Mouse (Mus musculus): ENCODE results near the gene Elf4. TPM values are rescaled to one million over a fixed set of nuclear protein-coding genes. Genes with fewer than 3 reads are reported as not detected.
A peak's percentile ranks its signal among the peaks of the same experiment; 100 is the strongest.

Elf4 gene
- total and polyA plus RNA-seq, 3 experiments: 1.4 to 12.4 (median 5.3) TPM

GRCm38 (mm10) chrX:48432599-48433526 lies 30.1 kb downstream of the Elf4 start:
- DNase-seq (ENCODE audit: extremely low read depth): no peak
- TF ChIP-seq MYC (IDR thresholded peaks at IDR 0.05; ENCODE audit: low read depth, low read length) (peak; percentile 57; the same call in 1 of the 2 replicates), POLR2A (IDR thresholded peaks at IDR 0.05; ENCODE audit: low read depth, low read length) (0 out of 2 replicates have a peak, but pooled peaks have one; percentile 1), ZNF384 (IDR thresholded peaks at IDR 0.05; ENCODE audit: low read depth, low read length) (no peak), EP300 (IDR thresholded peaks at IDR 0.05; ENCODE audit: low read length) (no peak), USF1 (IDR thresholded peaks at IDR 0.05; ENCODE audit: low read depth, low read length) (no peak), TCF12 (IDR thresholded peaks at IDR 0.05; ENCODE audit: low read depth, low read length) (no peak), MAFK (IDR thresholded peaks at IDR 0.05; ENCODE audit: insufficient replicate concordance, low read length) (peak; percentile 71), MAX (IDR thresholded peaks at IDR 0.05; ENCODE audit: low read length) (peak; percentile 51; the same call in 1 of the 2 replicates), NELFE (IDR thresholded peaks at IDR 0.05; ENCODE audit: low read depth, low read length) (no peak), ZKSCAN1 (IDR thresholded peaks at IDR 0.05; ENCODE audit: borderline replicate concordance, low read depth, low read length) (no peak)
- H3K27ac ChIP-seq (ENCODE audit: insufficient read depth, low read depth): peak overlapping the region; percentile 72
- peak overlapping the region; percentile 28 to 42 (median 33) for H3K4me3 ChIP-seq (replicated peaks in 1 of 3; ENCODE audit: low read depth in 2 of 3, low read length in 2 of 3, poor library complexity in 1 of 3)
- H3K9ac ChIP-seq (ENCODE audit: insufficient read depth, low read depth): peak overlapping the region; percentile 36
- H3K36me3 ChIP-seq (replicated peaks in 1 of 2; ENCODE audit: control insufficient read depth in 1 of 2, insufficient read depth in 1 of 2, low read length in 1 of 2): no peaks in the 10 kb centered on the region
- H3K9me3 ChIP-seq (replicated peaks; ENCODE audit: low read length): no peaks in the 10 kb centered on the region
- H3K79me2 ChIP-seq (replicated peaks; ENCODE audit: control insufficient read depth, extremely low read depth, insufficient read depth, poor library complexity, severe bottlenecking): no peaks in the 10 kb centered on the region; the same call in 1 of the 2 replicates
- H3K4me1 ChIP-seq (ENCODE audit: control insufficient read depth in 1 of 2, insufficient read depth in 2 of 2): peaks cover 34 to 69% of the 10 kb centered on the region in 2 experiments
- in situ Hi-C loops (cut with MboI; ENCODE audit: low pct_ligation_motif_present, low pct_unique_long_range_greater_than_20kb, low sequenced_read_pairs) (no loop called here), dilution Hi-C loops (cut with MboI; ENCODE audit: extremely low pct_ligation_motif_present, extremely low pct_unique_long_range_greater_than_20kb, low sequenced_read_pairs) (no loop called here)
- peak overlapping the region; percentile 23 for H3K4me2 ChIP-seq (ENCODE audit: insufficient read depth, low read depth, poor library complexity, severe bottlenecking)
- no peaks in the 10 kb centered on the region for H3K27me3 ChIP-seq (replicated peaks)

DNA sequence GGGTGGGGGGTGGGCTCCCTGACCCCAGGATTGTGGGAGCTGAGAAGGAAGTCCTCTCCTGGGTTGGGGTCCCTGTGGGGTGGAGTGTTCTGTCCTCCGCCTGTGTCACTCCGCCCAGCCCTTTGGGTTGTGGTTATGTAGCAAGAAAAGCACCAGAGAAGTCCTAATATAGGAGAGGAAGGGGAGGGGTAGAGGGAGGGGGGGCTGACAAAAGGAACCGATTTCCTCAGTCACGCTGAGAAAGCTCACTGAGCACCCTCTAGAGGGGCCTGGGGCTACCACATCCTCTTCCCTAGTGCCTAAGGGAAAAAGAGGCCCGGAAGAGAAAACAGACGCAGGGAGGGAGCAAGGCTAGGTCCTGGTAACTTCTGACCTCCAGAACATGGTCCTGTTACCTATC lies 33.4 kb downstream of the Elf4 start:
- peaks cover 6% of the 10 kb centered on the region for H3K9me3 ChIP-seq (replicated peaks; ENCODE audit: low read length)
- H3K27me3 ChIP-seq (replicated peaks): no peaks in the 10 kb centered on the region
- no peak overlapping the region for H3K4me3 ChIP-seq (replicated peaks in 1 of 3; ENCODE audit: low read depth in 2 of 3, low read length in 2 of 3, poor library complexity in 1 of 3)
- H3K4me1 ChIP-seq (ENCODE audit: control insufficient read depth in 1 of 2, insufficient read depth in 2 of 2): peaks cover 27 to 68% of the 10 kb centered on the region in 2 experiments
- dilution Hi-C loops (cut with MboI; ENCODE audit: extremely low pct_ligation_motif_present, extremely low pct_unique_long_range_greater_than_20kb, low sequenced_read_pairs): no loop called here
- DNase-seq (ENCODE audit: extremely low read depth): no peak
- no peak overlapping the region for H3K27ac ChIP-seq (ENCODE audit: insufficient read depth, low read depth)
- H3K4me2 ChIP-seq (ENCODE audit: insufficient read depth, low read depth, poor library complexity, severe bottlenecking): peak overlapping the region; percentile 22; the same call in 1 of the 2 replicates
- in situ Hi-C loops (cut with MboI; ENCODE audit: low pct_ligation_motif_present, low pct_unique_long_range_greater_than_20kb, low sequenced_read_pairs): loop anchor here (10.0 kb wide), 1 partner anchor 105 kb away; no protein-coding TSS in a partner anchor
- H3K36me3 ChIP-seq (replicated peaks in 1 of 2; ENCODE audit: control insufficient read depth in 1 of 2, insufficient read depth in 1 of 2, low read length in 1 of 2): no peaks in the 10 kb centered on the region
- peaks cover 3% of the 10 kb centered on the region for H3K79me2 ChIP-seq (replicated peaks; ENCODE audit: control insufficient read depth, extremely low read depth, insufficient read depth, poor library complexity, severe bottlenecking)
- H3K9ac ChIP-seq (ENCODE audit: insufficient read depth, low read depth): no peak overlapping the region
- TF ChIP-seq NELFE (IDR thresholded peaks at IDR 0.05; ENCODE audit: low read depth, low read length): no peak
- no peak for TF ChIP-seq TCF12 (IDR thresholded peaks at IDR 0.05; ENCODE audit: low read depth, low read length)
- TF ChIP-seq RAD21 (IDR thresholded peaks at IDR 0.05; ENCODE audit: low read depth, low read length): no peak; the same call in 1 of the 2 replicates
- no peak for TF ChIP-seq MAX (IDR thresholded peaks at IDR 0.05; ENCODE audit: low read length)
- no peak for TF ChIP-seq E2F4 (IDR thresholded peaks at IDR 0.05; ENCODE audit: insufficient replicate concordance, low read depth, low read length)
- peak; percentile 16; the same call in 1 of the 2 replicates for TF ChIP-seq SMC3 (IDR thresholded peaks at IDR 0.05; ENCODE audit: low read depth, low read length)
- 0 out of 2 replicates have a peak, but pooled peaks have one; percentile 9 for TF ChIP-seq ELF1 (IDR thresholded peaks at IDR 0.05; ENCODE audit: low read depth, low read length)
- TF ChIP-seq ZMIZ1 (IDR thresholded peaks at IDR 0.05; ENCODE audit: low read depth, low read length): no peak
- no peak for TF ChIP-seq MEF2A (IDR thresholded peaks at IDR 0.05; ENCODE audit: borderline replicate concordance, low read depth, low read length)
- no peak for TF ChIP-seq KAT2A (IDR thresholded peaks at IDR 0.05; ENCODE audit: insufficient replicate concordance, low read length)
- TF ChIP-seq CTCF (conservative IDR thresholded peaks at IDR 0.05 in 1 of 2, IDR thresholded peaks at IDR 0.05 in 1 of 2; ENCODE audit: low read depth in 2 of 2, low read length in 2 of 2): peak in 1 of 2 experiments; percentile 37; a peak in 2 of 4 replicates
- no peak for TF ChIP-seq PAX5 (IDR thresholded peaks at IDR 0.05; ENCODE audit: low read length)
- no peak for TF ChIP-seq IRF4 (IDR thresholded peaks at IDR 0.05; ENCODE audit: low read depth, low read length)
- no peak for TF ChIP-seq CHD2 (IDR thresholded peaks at IDR 0.05; ENCODE audit: low read length)
- 0 out of 2 replicates have a peak, but pooled peaks have one; percentile 18 for TF ChIP-seq ETS1 (conservative IDR thresholded peaks at IDR 0.05; ENCODE audit: low read depth, low read length)
- TF ChIP-seq ZC3H11A (IDR thresholded peaks at IDR 0.05; ENCODE audit: low read depth, low read length): no peak
- no peak for TF ChIP-seq EP300 (IDR thresholded peaks at IDR 0.05; ENCODE audit: low read length)
- TF ChIP-seq JUND (conservative IDR thresholded peaks at IDR 0.05; ENCODE audit: low read depth, low read length): no peak
- TF ChIP-seq MAZ (IDR thresholded peaks at IDR 0.05; ENCODE audit: low read depth, low read length): peak; percentile 59; the same call in 1 of the 2 replicates
- no peak for TF ChIP-seq POLR2AphosphoS2 (IDR thresholded peaks at IDR 0.05; ENCODE audit: low read depth, low read length)
- TF ChIP-seq TBP (conservative IDR thresholded peaks at IDR 0.05; ENCODE audit: low read depth, low read length): no peak
- no peak for TF ChIP-seq SIN3A (IDR thresholded peaks at IDR 0.05; ENCODE audit: low read length)
- TF ChIP-seq RCOR1 (conservative IDR thresholded peaks at IDR 0.05; ENCODE audit: low read depth, low read length): no peak
- no peak for TF ChIP-seq JUN (IDR thresholded peaks at IDR 0.05; ENCODE audit: insufficient read depth, low read depth, low read length)
- TF ChIP-seq MAFK (IDR thresholded peaks at IDR 0.05; ENCODE audit: insufficient replicate concordance, low read length): no peak
